Mouse (Mus musculus): ENCODE data around the gene Slc8b1.

GRCm38 (mm10) chr5:120536632-120537031, 25.7 kb downstream of the Slc8b1 start:
- no peak for TF ChIP-seq EP300 (IDR thresholded peaks at IDR 0.05)
- no peak for TF ChIP-seq CTCF (IDR thresholded peaks at IDR 0.05)
